Mouse (Mus musculus) heart, embryonic 13.5 days (tissue): Measurements from ENCODE around the gene Aig1. TPM values are rescaled to one million over a fixed set of nuclear protein-coding genes. Genes with fewer than 3 reads are reported as not detected.

Experiments
- ATAC-seq: fragments of 200-750 bp; cut with Nextera tagmentation; 2 replicates; pipeline ENCODE4 v1.8.0; 2017; ENCODE audit warnings: moderate TSS enrichment; ENCODE audit not compliant: insufficient number of reproducible peaks, low FRiP score, low TSS enrichment; ENCODE audit errors: extremely low read depth
- H3K27ac ChIP-seq: fragments of 300-500 bp; sonication (generic); replicated peaks from 2 replicates; pipeline ENCODE4 v1.5.1; 2015; ENCODE audit warnings: moderate library complexity, mild to moderate bottlenecking, inconsistent platforms
- H3K27me3 ChIP-seq: fragments of 300-500 bp; sonication (generic); replicated peaks from 2 replicates; pipeline ENCODE4 v1.6.1; 2015; ENCODE audit warnings: mild to moderate bottlenecking, inconsistent platforms
- H3K36me3 ChIP-seq: fragments of 300-500 bp; sonication (generic); 2 replicates; pipeline ENCODE4 v1.6.1; 2015; ENCODE audit warnings: mild to moderate bottlenecking, inconsistent platforms
- H3K4me1 ChIP-seq: fragments of 300-500 bp; sonication (generic); 2 replicates; pipeline ENCODE4 v1.6.1; 2015; ENCODE audit warnings: inconsistent platforms
- H3K4me2 ChIP-seq: fragments of 300-500 bp; sonication (generic); 2 replicates; pipeline ENCODE4 v1.6.1; 2015; ENCODE audit warnings: inconsistent platforms, mild to moderate bottlenecking, moderate library complexity
- H3K4me3 ChIP-seq: fragments of 300-500 bp; sonication (generic); 2 replicates; pipeline ENCODE4 v1.5.1; 2015; ENCODE audit warnings: moderate library complexity, mild to moderate bottlenecking, inconsistent platforms
- H3K9ac ChIP-seq: fragments of 300-500 bp; sonication (generic); 2 replicates; pipeline ENCODE4 v1.6.1; 2015; ENCODE audit warnings: inconsistent platforms, mild to moderate bottlenecking, moderate library complexity
- H3K9me3 ChIP-seq: fragments of 300-500 bp; sonication (generic); 2 replicates; pipeline ENCODE4 v1.6.1; 2016; ENCODE audit warnings: inconsistent platforms
- WGBS: fragments of 180-500 bp; shearing (Covaris S2); methylation state at CpG from one replicate; pipeline ENCODE4 v1.1.7; 2015; ENCODE audit warnings: mixed read lengths; 5-methylcytosine and 5-hydroxymethylcytosine counted together
- polyA plus RNA-seq: library from polyadenylated mRNA; unstranded; fragments of >200 nt; fragmentation: Nextera tagmentation; extraction: Ambion mirVana; gene quantifications from 2 replicates; pipeline ENCODE4 v1.2.1, GENCODE M21; 2015

Gene Aig1
- polyA plus RNA-seq, 1 experiment from 2014 or later: 52.3 TPM

DNA sequence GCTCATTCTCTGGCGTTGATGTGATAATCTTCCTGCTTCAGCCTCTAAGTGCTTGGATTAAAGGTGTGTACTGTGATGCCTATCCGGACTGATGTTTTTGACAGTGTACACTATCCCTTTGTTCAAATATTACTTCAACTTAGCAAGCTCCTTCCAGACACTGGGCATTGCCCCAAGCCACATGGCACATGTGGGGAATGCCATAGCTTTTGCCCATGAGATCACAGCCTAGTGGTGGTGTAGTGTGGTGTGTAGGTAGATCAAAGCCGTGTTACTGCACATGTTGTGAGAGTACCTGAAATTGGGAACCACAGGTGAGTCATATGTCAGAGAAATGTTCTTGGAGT lies 193.8 kb downstream of the Aig1 start:
- Histone ChIP-seq H3K4me2 (no peak overlapping the region), H3K9me3 (no peaks in the 10 kb centered on the region), H3K4me3 (no peak overlapping the region), H3K27me3 (no peaks in the 10 kb centered on the region), H3K9ac (no peak overlapping the region), H3K4me1 (no peaks in the 10 kb centered on the region), H3K27ac (no peak overlapping the region), H3K36me3 (0 out of 2 replicates have a peak, but pooled peaks cover 5% of the 10 kb centered on the region)
- ATAC-seq: no peak
- WGBS: 70% methylated on average over 3 of the region's 3 CpGs

DNA sequence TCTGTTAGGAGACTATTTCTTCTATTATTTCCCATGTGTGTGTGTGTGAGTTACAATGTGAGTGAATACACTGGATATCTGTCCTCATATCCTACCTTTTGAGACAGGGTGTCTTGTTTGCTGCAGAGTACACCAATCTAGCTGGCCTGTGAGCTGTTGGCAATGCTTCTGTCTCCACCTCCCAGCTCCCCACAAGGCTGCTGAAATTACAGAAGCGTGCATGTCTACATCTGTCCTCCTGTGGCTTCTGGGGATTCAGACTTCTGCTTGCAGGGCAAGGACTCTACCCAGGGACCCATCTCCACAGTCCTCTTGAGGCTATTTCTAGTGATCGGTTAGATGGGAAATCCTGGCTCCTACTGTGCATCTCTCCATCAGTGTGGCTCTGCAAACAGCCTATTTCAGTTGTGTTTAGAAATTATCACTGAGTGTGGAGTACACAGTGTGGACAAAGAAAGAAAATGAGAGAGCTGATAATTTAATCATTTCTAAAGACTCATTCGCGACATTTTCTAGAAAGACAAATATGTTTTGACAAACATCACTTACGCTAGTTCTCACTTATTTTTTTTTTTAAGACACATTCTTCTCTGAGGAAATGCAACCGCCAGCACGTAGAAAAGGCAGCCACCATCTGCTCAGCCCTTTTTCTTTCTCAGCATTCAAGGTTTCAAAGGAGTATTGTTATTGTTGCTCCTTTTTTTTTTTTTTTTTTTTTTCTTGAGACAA lies 194.3 kb downstream of the Aig1 start:
- 78% methylated on average over 7 of the region's 7 CpGs for WGBS
- ATAC-seq: no peak

GRCm38 (mm10) chr10:13667166-13667696 lies 201.5 kb downstream of the Aig1 start:
- 64% methylated on average over 10 of the region's 10 CpGs for WGBS

More for the DNA sequence above, 194.3 kb downstream of the Aig1 start:
- no peak overlapping the region for H3K4me2 ChIP-seq
- no peak overlapping the region for H3K9ac ChIP-seq
- H3K4me3 ChIP-seq: no peak overlapping the region
- H3K27ac ChIP-seq: no peak overlapping the region
- no peaks in the 10 kb centered on the region for H3K4me1 ChIP-seq
- no peaks in the 10 kb centered on the region for H3K9me3 ChIP-seq
- no peaks in the 10 kb centered on the region for H3K27me3 ChIP-seq
- 0 out of 2 replicates have a peak, but pooled peaks cover 5% of the 10 kb centered on the region for H3K36me3 ChIP-seq

DNA sequence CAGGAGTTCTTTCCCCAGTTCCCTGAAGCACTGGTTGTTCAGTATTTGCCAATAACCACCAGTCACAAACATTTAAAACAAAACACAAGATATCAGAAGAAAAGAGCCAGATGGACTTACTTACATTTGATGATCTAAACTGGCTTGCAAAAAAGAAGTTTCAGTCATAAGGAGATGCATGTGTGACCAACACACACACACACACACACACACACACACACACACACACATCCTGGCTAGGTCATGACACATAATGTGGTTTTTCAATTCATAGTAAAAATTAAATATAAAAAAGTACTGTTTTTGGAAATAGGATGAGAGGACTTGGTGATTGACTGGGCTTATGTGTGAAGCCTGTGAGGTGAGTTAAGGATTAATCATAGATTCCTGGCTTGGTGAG lies 205.3 kb downstream of the Aig1 start:
- Histone ChIP-seq H3K9me3 (no peaks in the 10 kb centered on the region), H3K27ac (no peak overlapping the region), H3K4me3 (no peak overlapping the region), H3K27me3 (no peaks in the 10 kb centered on the region), H3K4me2 (no peak overlapping the region), H3K4me1 (0 out of 2 replicates have a peak, but pooled peaks cover 3% of the 10 kb centered on the region), H3K9ac (no peak overlapping the region), H3K36me3 (no peaks in the 10 kb centered on the region)
- ATAC-seq: no peak

More at GRCm38 (mm10) chr10:13667166-13667696, 201.5 kb downstream of the Aig1 start:
- H3K4me3 ChIP-seq: no peak overlapping the region
- no peaks in the 10 kb centered on the region for H3K9me3 ChIP-seq
- H3K27me3 ChIP-seq: no peaks in the 10 kb centered on the region
- H3K4me2 ChIP-seq: no peak overlapping the region
- ATAC-seq: no peak
- H3K27ac ChIP-seq: no peak overlapping the region
- 0 out of 2 replicates have a peak, but pooled peaks cover 3% of the 10 kb centered on the region for H3K4me1 ChIP-seq
- no peaks in the 10 kb centered on the region for H3K36me3 ChIP-seq
- no peak overlapping the region for H3K9ac ChIP-seq

- H3K4me3 ChIP-seq: no peak overlapping the region
- H3K27me3 ChIP-seq: no peaks in the 10 kb centered on the region
- no peaks in the 10 kb centered on the region for H3K36me3 ChIP-seq
- WGBS: 63% methylated on average over 2 of the region's 2 CpGs
- H3K4me1 ChIP-seq: no peaks in the 10 kb centered on the region
- no peak overlapping the region for H3K9ac ChIP-seq
- no peak overlapping the region for H3K27ac ChIP-seq
- ATAC-seq: no peak
- no peak overlapping the region for H3K4me2 ChIP-seq
- H3K9me3 ChIP-seq: no peaks in the 10 kb centered on the region
These were observed 209.0 kb downstream of the Aig1 start for GRCm38 (mm10) chr10:13659778-13660177.

- Histone ChIP-seq H3K4me3 (no peak overlapping the region), H3K36me3 (peaks cover 4% of the 10 kb centered on the region), H3K4me1 (no peaks in the 10 kb centered on the region), H3K27me3 (no peaks in the 10 kb centered on the region), H3K4me2 (no peak overlapping the region), H3K27ac (no peak overlapping the region), H3K9ac (no peak overlapping the region), H3K9me3 (no peaks in the 10 kb centered on the region)
- ATAC-seq: no peak
- 81% methylated on average over 10 of the region's 10 CpGs for WGBS
These were observed 214.9 kb downstream of the Aig1 start for GRCm38 (mm10) chr10:13653739-13654462.

DNA sequence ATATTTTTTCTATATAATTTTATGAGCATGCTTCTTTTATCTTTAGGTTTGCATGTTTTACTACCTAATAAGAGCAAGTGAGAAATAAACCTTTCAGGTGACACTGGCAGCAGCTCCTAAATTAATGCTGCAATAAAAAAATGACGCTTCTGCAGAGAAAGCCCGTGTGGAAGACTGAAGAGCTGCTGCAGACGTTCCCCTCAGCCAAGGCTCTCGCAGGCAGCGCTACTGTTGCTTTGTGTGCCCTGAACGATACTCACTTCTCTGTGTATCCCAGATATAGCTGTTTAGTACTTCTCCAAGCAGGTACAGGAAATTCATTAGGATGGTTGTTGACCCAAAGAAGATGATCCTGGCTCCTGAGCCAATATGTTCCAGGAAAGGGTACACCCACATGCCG lies 215.5 kb downstream of the Aig1 start:
- Histone ChIP-seq H3K9ac (no peak overlapping the region), H3K36me3 (peaks cover 4% of the 10 kb centered on the region), H3K4me3 (no peak overlapping the region), H3K27ac (no peak overlapping the region), H3K27me3 (no peaks in the 10 kb centered on the region), H3K4me2 (no peak overlapping the region), H3K9me3 (no peaks in the 10 kb centered on the region), H3K4me1 (no peaks in the 10 kb centered on the region)
- 85% methylated on average over 7 of the region's 7 CpGs for WGBS
- no peak for ATAC-seq

DNA sequence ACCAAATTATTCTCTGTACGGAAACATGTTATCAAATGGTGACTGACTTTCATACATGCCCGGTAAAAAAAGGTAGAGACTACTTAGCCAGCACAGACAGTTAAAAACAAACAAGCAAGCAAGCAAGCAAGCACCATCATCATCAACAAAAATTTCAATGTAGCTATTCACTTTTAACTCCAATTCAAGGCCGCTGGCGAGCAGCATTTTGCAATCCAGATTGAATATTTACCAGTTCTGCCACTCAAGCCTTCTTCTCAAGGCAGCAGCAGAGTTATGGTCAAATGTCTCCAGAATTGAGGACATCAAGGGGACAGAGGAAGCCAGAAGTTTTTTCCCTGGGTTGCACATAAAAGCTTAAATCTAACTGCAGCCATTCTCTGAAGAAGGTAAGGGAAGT lies 216.7 kb downstream of the Aig1 start:
- H3K4me1 ChIP-seq: no peaks in the 10 kb centered on the region
- H3K27me3 ChIP-seq: no peaks in the 10 kb centered on the region
- H3K4me3 ChIP-seq: no peak overlapping the region
- H3K9ac ChIP-seq: no peak overlapping the region
- H3K4me2 ChIP-seq: no peak overlapping the region
- H3K36me3 ChIP-seq: peaks cover 4% of the 10 kb centered on the region
- ATAC-seq: no peak
- no peak overlapping the region for H3K27ac ChIP-seq
- 86% methylated on average over 4 of the region's 4 CpGs for WGBS
- no peaks in the 10 kb centered on the region for H3K9me3 ChIP-seq

- no peak overlapping the region for H3K4me2 ChIP-seq
- H3K27me3 ChIP-seq: no peaks in the 10 kb centered on the region
- H3K9me3 ChIP-seq: no peaks in the 10 kb centered on the region
- 15% methylated on average over 7 of the region's 7 CpGs for WGBS
- H3K9ac ChIP-seq: no peak overlapping the region
- no peaks in the 10 kb centered on the region for H3K36me3 ChIP-seq
- no peak for ATAC-seq
- no peak overlapping the region for H3K27ac ChIP-seq
- H3K4me3 ChIP-seq: no peak overlapping the region
- no peaks in the 10 kb centered on the region for H3K4me1 ChIP-seq
These were observed 227.0 kb downstream of the Aig1 start for GRCm38 (mm10) chr10:13641750-13642149.

DNA sequence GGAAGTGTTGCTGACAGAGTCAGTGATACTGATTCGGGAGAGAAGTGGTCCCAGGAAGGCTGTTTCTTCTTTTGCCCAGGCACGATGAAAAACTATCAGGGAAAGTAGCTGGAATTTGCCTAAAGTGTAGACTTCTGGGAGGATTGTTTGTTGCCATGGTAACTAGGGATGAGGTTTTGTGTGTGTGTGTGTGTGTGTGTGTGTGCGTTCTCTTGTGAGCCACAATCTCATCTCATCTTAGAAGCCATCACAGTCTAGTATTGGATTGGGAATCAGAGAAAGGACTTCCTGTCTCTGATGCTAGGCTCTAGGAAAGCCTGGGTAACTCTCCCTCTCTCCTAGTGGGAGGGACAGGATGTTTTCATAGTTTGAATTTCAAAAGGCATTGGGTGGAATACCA lies 237.0 kb downstream of the Aig1 start:
- H3K27ac ChIP-seq: no peak overlapping the region

GRCm38 (mm10) chr10:13623735-13624134 lies 245.0 kb downstream of the Aig1 start:
- no peak overlapping the region for H3K4me2 ChIP-seq
- no peaks in the 10 kb centered on the region for H3K27me3 ChIP-seq
- no peak overlapping the region for H3K27ac ChIP-seq
- 72% methylated on average over 5 of the region's 5 CpGs for WGBS
- no peaks in the 10 kb centered on the region for H3K9me3 ChIP-seq
- no peaks in the 10 kb centered on the region for H3K4me1 ChIP-seq
- H3K4me3 ChIP-seq: no peak overlapping the region
- ATAC-seq: no peak
- no peak overlapping the region for H3K9ac ChIP-seq
- H3K36me3 ChIP-seq: no peaks in the 10 kb centered on the region

More for the DNA sequence above, 237.0 kb downstream of the Aig1 start:
- no peak for ATAC-seq
- no peaks in the 10 kb centered on the region for H3K36me3 ChIP-seq
- WGBS: 39% methylated on average over 3 of the region's 3 CpGs
- no peak overlapping the region for H3K9ac ChIP-seq
- H3K4me3 ChIP-seq: no peak overlapping the region
- no peaks in the 10 kb centered on the region; the same call in 1 of the 2 replicates for H3K4me1 ChIP-seq
- H3K9me3 ChIP-seq: no peaks in the 10 kb centered on the region
- H3K4me2 ChIP-seq: no peak overlapping the region
- no peaks in the 10 kb centered on the region for H3K27me3 ChIP-seq
